Mouse (Mus musculus): ENCODE measurements around the gene Lrrc61. TPM values are rescaled to one million over a fixed set of nuclear protein-coding genes. Genes with fewer than 3 reads are reported as not detected.

Lrrc61 gene
- total RNA-seq, 2 experiments from 2014 or later = 0.94 to 2.3 TPM

- no peak for ATAC-seq (replicated peaks; ENCODE audit: low FRiP score, poor library complexity, severe bottlenecking)
Observed at GRCm38 (mm10) chr6:48589194-48589750, 34.7 kb downstream of the Lrrc61 start, which contains the start of gene Gm45021. Gene Gm45021, plus strand, starts transcription at chr6:48589610.

- no peak for ATAC-seq (replicated peaks; ENCODE audit: low FRiP score, poor library complexity, severe bottlenecking)
Observed at GRCm38 (mm10) chr6:48591221-48591845, 36.7 kb downstream of the Lrrc61 start.

- no peak for ATAC-seq (replicated peaks; ENCODE audit: low FRiP score, poor library complexity, severe bottlenecking)
Observed at GRCm38 (mm10) chr6:48591871-48592270, 37.3 kb downstream of the Lrrc61 start.

- ATAC-seq (replicated peaks; ENCODE audit: low FRiP score, poor library complexity, severe bottlenecking) = no peak
Observed at GRCm38 (mm10) chr6:48593158-48594042, 38.8 kb downstream of the Lrrc61 start, which contains the start of the genes Repin1 and Gm44965. Gene Repin1, plus strand, starts transcription at chr6:48593883. Gene Gm44965, plus strand, starts transcription at chr6:48593941.

GRCm38 (mm10) chr6:48594043-48594738, 39.6 kb downstream of the Lrrc61 start:
- ATAC-seq (replicated peaks; ENCODE audit: low FRiP score, poor library complexity, severe bottlenecking) = no peak

GRCm38 (mm10) chr6:48595278-48595677, 40.7 kb downstream of the Lrrc61 start:
- no peak for ATAC-seq (replicated peaks; ENCODE audit: low FRiP score, poor library complexity, severe bottlenecking)

GRCm38 (mm10) chr6:48596545-48597232, 42.1 kb downstream of the Lrrc61 start:
- ATAC-seq (replicated peaks; ENCODE audit: low FRiP score, poor library complexity, severe bottlenecking) = no peak

- ATAC-seq (replicated peaks; ENCODE audit: low FRiP score, poor library complexity, severe bottlenecking) = no peak
Observed at GRCm38 (mm10) chr6:48597233-48597625, 42.6 kb downstream of the Lrrc61 start.

- ATAC-seq (replicated peaks; ENCODE audit: low FRiP score, poor library complexity, severe bottlenecking) = no peak
Observed at GRCm38 (mm10) chr6:48600594-48600993, 46.0 kb downstream of the Lrrc61 start.

GRCm38 (mm10) chr6:48601271-48602079, 46.9 kb downstream of the Lrrc61 start, which contains the start of gene Zfp775:
Gene Zfp775, plus strand, starts transcription at chr6:48602063.
- ATAC-seq (replicated peaks; ENCODE audit: low FRiP score, poor library complexity, severe bottlenecking) = peak; percentile 99

GRCm38 (mm10) chr6:48602080-48602741, 47.6 kb downstream of the Lrrc61 start:
- ATAC-seq (replicated peaks; ENCODE audit: low FRiP score, poor library complexity, severe bottlenecking) = peak; percentile 70

GRCm38 (mm10) chr6:48608124-48608523, 53.5 kb downstream of the Lrrc61 start:
- no peak for ATAC-seq (replicated peaks; ENCODE audit: low FRiP score, poor library complexity, severe bottlenecking)

- no peak for ATAC-seq (replicated peaks; ENCODE audit: low FRiP score, poor library complexity, severe bottlenecking)
Observed at GRCm38 (mm10) chr6:48609512-48609911, 54.9 kb downstream of the Lrrc61 start.

GRCm38 (mm10) chr6:48610657-48611056, 56.1 kb downstream of the Lrrc61 start:
- no peak for ATAC-seq (replicated peaks; ENCODE audit: low FRiP score, poor library complexity, severe bottlenecking)

GRCm38 (mm10) chr6:48613464-48613863, 58.9 kb downstream of the Lrrc61 start:
- no peak for ATAC-seq (replicated peaks; ENCODE audit: low FRiP score, poor library complexity, severe bottlenecking)

GRCm38 (mm10) chr6:48614756-48615155, 60.2 kb downstream of the Lrrc61 start:
- ATAC-seq (replicated peaks; ENCODE audit: low FRiP score, poor library complexity, severe bottlenecking) = no peak

- ATAC-seq (replicated peaks; ENCODE audit: low FRiP score, poor library complexity, severe bottlenecking) = no peak
Observed at GRCm38 (mm10) chr6:48620031-48620430, 65.4 kb downstream of the Lrrc61 start.

All from erythroblast, adult 5-6 weeks (primary cell).